Mouse (Mus musculus) liver, postnatal 0 days (tissue): ENCODE results near the gene Dnmt3c.

ENCODE experiments used
- CTCF ChIP-seq: sonication (generic); IDR thresholded peaks from 2 replicates; pipeline ENCODE4 v1.5.1; 2016; ENCODE audit warnings: antibody characterized with exemption, low read depth
- EP300 ChIP-seq: IDR thresholded peaks from 2 replicates; pipeline ENCODE4 v1.6.1; 2016; ENCODE audit warnings: antibody characterized with exemption, low read depth, mild to moderate bottlenecking

DNA sequence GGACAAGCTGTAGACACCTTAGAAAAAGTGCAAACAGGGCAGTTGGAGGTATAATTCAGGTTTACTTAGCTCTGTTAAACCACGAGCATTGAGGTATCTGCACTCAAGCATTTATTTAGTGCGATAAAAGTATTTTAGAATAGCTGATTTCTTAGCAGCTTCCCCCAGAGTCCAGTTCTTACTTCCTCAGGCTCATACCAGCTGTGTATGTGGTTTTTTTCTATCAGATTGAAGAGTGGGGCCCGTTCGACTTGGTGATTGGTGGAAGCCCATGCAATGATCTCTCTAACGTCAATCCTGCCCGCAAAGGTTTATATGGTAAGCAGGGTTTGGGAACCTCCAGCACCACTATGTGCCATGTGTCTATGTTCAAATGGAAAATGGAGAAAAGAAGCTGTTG, 19.5 kb upstream of the Dnmt3c start:
- TF ChIP-seq CTCF (no peak), EP300 (no peak)
